Mouse (Mus musculus): ENCODE results near the gene Cfap58. TPM values are rescaled to one million over a fixed set of nuclear protein-coding genes. Genes with fewer than 3 reads are reported as not detected.
A peak's percentile ranks its signal among the peaks of the same experiment; 100 is the strongest.

The Cfap58 gene
- total RNA-seq (2014; rRNA removed; ENCODE audit: low replicate concordance) (not detected in 2 replicates), polyA plus RNA-seq (2015; fragmentation: Nextera tagmentation; extraction: Ambion mirVana) (0.04 and 0.18 TPM in 2 replicates)

- peak; percentile 38 for DNase-seq (ENCODE audit: low spot score)
These were observed at the start of gene Cfap58 for GRCm38 (mm10) chr19:47937443-47938406. TSS of gene Cfap58 (plus strand) at chr19:47937675.

GRCm38 (mm10) chr19:47888037-47888436, 49.4 kb upstream of the Cfap58 start:
- 93% methylated on average over 8 of the region's 8 CpGs for WGBS
- DNase-seq (ENCODE audit: low spot score) (no peak), ATAC-seq (ENCODE audit: insufficient read depth, low read depth) (no peak)
- Histone ChIP-seq H3K27me3 (ENCODE audit: control insufficient read depth, insufficient read depth, low read length) (no peaks in the 10 kb centered on the region), H3K36me3 (replicated peaks; ENCODE audit: control insufficient read depth, insufficient read depth, low read length) (no peaks in the 10 kb centered on the region), H3K4me2 (ENCODE audit: low read depth, low read length) (no peak overlapping the region), H3K9ac (replicated peaks; ENCODE audit: low read depth, low read length) (no peak overlapping the region), H3K9me3 (replicated peaks; ENCODE audit: control insufficient read depth, low read length) (no peaks in the 10 kb centered on the region), H3K4me1 (ENCODE audit: control insufficient read depth, insufficient read depth) (peaks cover 57% of the 10 kb centered on the region), H3K27ac (ENCODE audit: low read depth) (peak overlapping the region; percentile 49; the same call in 1 of the 2 replicates), H3K4me3 (ENCODE audit: low read depth, low read length) (no peak overlapping the region)
- TF ChIP-seq CTCF (IDR thresholded peaks at IDR 0.05; ENCODE audit: low read depth) (no peak), EP300 (IDR thresholded peaks at IDR 0.05; ENCODE audit: low read depth) (no peak)

More at GRCm38 (mm10) chr19:47937443-47938406, at the start of gene Cfap58:
- H3K27me3 ChIP-seq (ENCODE audit: control insufficient read depth, insufficient read depth, low read length): peaks cover 9% of the 10 kb centered on the region
- peaks cover 6% of the 10 kb centered on the region; the same call in 1 of the 2 replicates for H3K4me1 ChIP-seq (ENCODE audit: control insufficient read depth, insufficient read depth)
- peak within 1 kb of the TSS; percentile 42 for H3K4me3 ChIP-seq (ENCODE audit: low read depth, low read length)
- ATAC-seq (ENCODE audit: insufficient read depth, low read depth): peak; percentile 64
- no peak within 1 kb of the TSS for H3K27ac ChIP-seq (ENCODE audit: low read depth)
- no peak within 1 kb of the TSS for H3K9ac ChIP-seq (replicated peaks; ENCODE audit: low read depth, low read length)
- no peaks in the 10 kb centered on the region for H3K9me3 ChIP-seq (replicated peaks; ENCODE audit: control insufficient read depth, low read length)
- H3K4me2 ChIP-seq (ENCODE audit: low read depth, low read length): peak within 1 kb of the TSS; percentile 66
- no peak for TF ChIP-seq EP300 (IDR thresholded peaks at IDR 0.05; ENCODE audit: low read depth)
- TF ChIP-seq CTCF (IDR thresholded peaks at IDR 0.05; ENCODE audit: low read depth): 0 out of 2 replicates have a peak, but pooled peaks have one; percentile 5
- WGBS: 8% methylated on average over 41 of the region's 41 CpGs
- no peaks in the 10 kb centered on the region for H3K36me3 ChIP-seq (replicated peaks; ENCODE audit: control insufficient read depth, insufficient read depth, low read length)

GRCm38 (mm10) chr19:47890489-47891130, 46.9 kb upstream of the Cfap58 start:
- ATAC-seq (ENCODE audit: insufficient read depth, low read depth) (no peak), DNase-seq (ENCODE audit: low spot score) (no peak)
- H3K9me3 ChIP-seq (replicated peaks; ENCODE audit: control insufficient read depth, low read length): no peaks in the 10 kb centered on the region
- H3K9ac ChIP-seq (replicated peaks; ENCODE audit: low read depth, low read length): no peak overlapping the region
- H3K36me3 ChIP-seq (replicated peaks; ENCODE audit: control insufficient read depth, insufficient read depth, low read length): peaks cover 18% of the 10 kb centered on the region
- no peak for TF ChIP-seq EP300 (IDR thresholded peaks at IDR 0.05; ENCODE audit: low read depth)
- TF ChIP-seq CTCF (IDR thresholded peaks at IDR 0.05; ENCODE audit: low read depth): no peak
- H3K4me1 ChIP-seq (ENCODE audit: control insufficient read depth, insufficient read depth): peaks cover 47% of the 10 kb centered on the region
- peak overlapping the region; percentile 47 for H3K27ac ChIP-seq (ENCODE audit: low read depth)
- H3K27me3 ChIP-seq (ENCODE audit: control insufficient read depth, insufficient read depth, low read length): no peaks in the 10 kb centered on the region
- peak overlapping the region; percentile 17; the same call in 1 of the 2 replicates for H3K4me3 ChIP-seq (ENCODE audit: low read depth, low read length)
- 54% methylated on average over 10 of the region's 10 CpGs for WGBS
- peak overlapping the region; percentile 41 for H3K4me2 ChIP-seq (ENCODE audit: low read depth, low read length)

GRCm38 (mm10) chr19:47891562-47892312, 45.7 kb upstream of the Cfap58 start:
- no peaks in the 10 kb centered on the region for H3K9me3 ChIP-seq (replicated peaks; ENCODE audit: control insufficient read depth, low read length)
- H3K36me3 ChIP-seq (replicated peaks; ENCODE audit: control insufficient read depth, insufficient read depth, low read length): peaks cover 29% of the 10 kb centered on the region
- H3K9ac ChIP-seq (replicated peaks; ENCODE audit: low read depth, low read length): no peak overlapping the region
- peak overlapping the region; percentile 47 for H3K27ac ChIP-seq (ENCODE audit: low read depth)
- WGBS: 59% methylated on average over 11 of the region's 11 CpGs
- peaks cover 35% of the 10 kb centered on the region for H3K4me1 ChIP-seq (ENCODE audit: control insufficient read depth, insufficient read depth)
- H3K4me2 ChIP-seq (ENCODE audit: low read depth, low read length): no peak overlapping the region
- no peaks in the 10 kb centered on the region for H3K27me3 ChIP-seq (ENCODE audit: control insufficient read depth, insufficient read depth, low read length)
- peak; percentile 65 for DNase-seq (ENCODE audit: low spot score)
- no peak overlapping the region for H3K4me3 ChIP-seq (ENCODE audit: low read depth, low read length)
- peak; percentile 68 for ATAC-seq (ENCODE audit: insufficient read depth, low read depth)
- TF ChIP-seq EP300 (IDR thresholded peaks at IDR 0.05; ENCODE audit: low read depth): no peak
- TF ChIP-seq CTCF (IDR thresholded peaks at IDR 0.05; ENCODE audit: low read depth): no peak

- DNase-seq (ENCODE audit: low spot score): no peak
These were observed 44.4 kb upstream of the Cfap58 start for GRCm38 (mm10) chr19:47893092-47893491.

More at GRCm38 (mm10) chr19:47893092-47893491, 44.4 kb upstream of the Cfap58 start:
- H3K9ac ChIP-seq (replicated peaks; ENCODE audit: low read depth, low read length): no peak overlapping the region
- ATAC-seq (ENCODE audit: insufficient read depth, low read depth): no peak
- peaks cover 43% of the 10 kb centered on the region for H3K36me3 ChIP-seq (replicated peaks; ENCODE audit: control insufficient read depth, insufficient read depth, low read length)
- H3K27me3 ChIP-seq (ENCODE audit: control insufficient read depth, insufficient read depth, low read length): no peaks in the 10 kb centered on the region
- no peaks in the 10 kb centered on the region for H3K9me3 ChIP-seq (replicated peaks; ENCODE audit: control insufficient read depth, low read length)
- no peak overlapping the region for H3K4me2 ChIP-seq (ENCODE audit: low read depth, low read length)
- H3K4me1 ChIP-seq (ENCODE audit: control insufficient read depth, insufficient read depth): peaks cover 29% of the 10 kb centered on the region
- no peak overlapping the region for H3K4me3 ChIP-seq (ENCODE audit: low read depth, low read length)
- no peak for TF ChIP-seq CTCF (IDR thresholded peaks at IDR 0.05; ENCODE audit: low read depth)
- TF ChIP-seq EP300 (IDR thresholded peaks at IDR 0.05; ENCODE audit: low read depth): no peak
- H3K27ac ChIP-seq (ENCODE audit: low read depth): no peak overlapping the region
- 91% methylated on average over 6 of the region's 6 CpGs for WGBS
